Mouse (Mus musculus) midbrain, postnatal 0 days (tissue): ENCODE results near the gene Ccdc92b. TPM values are rescaled to one million over a fixed set of nuclear protein-coding genes. Genes with fewer than 3 reads are reported as not detected.

ENCODE experiments used
- ATAC-seq: fragments of 200-750 bp; cut with Nextera tagmentation; 2 replicates; pipeline ENCODE4 v1.8.0; 2017; ENCODE audit warnings: moderate number of reproducible peaks, mild to moderate bottlenecking, moderate TSS enrichment, moderate library complexity; ENCODE audit not compliant: low FRiP score
- DNase-seq: peaks from one replicate; pipeline ENCODE4 v3.0.0-alpha.2; 2015; ENCODE audit warnings: low spot score
- H3K27ac ChIP-seq: fragments of 300-500 bp; sonication (generic); 2 replicates; pipeline ENCODE4 v1.5.1; 2014; ENCODE audit warnings: low read depth, mild to moderate bottlenecking, low read length, mixed read lengths
- H3K27me3 ChIP-seq: fragments of 300-500 bp; sonication (generic); 2 replicates; pipeline ENCODE4 v1.6.1; 2014; ENCODE audit warnings: low read length, control low read depth, mixed read lengths; ENCODE audit not compliant: insufficient read depth
- H3K36me3 ChIP-seq: fragments of 300-500 bp; sonication (generic); 2 replicates; pipeline ENCODE4 v1.6.1; 2014; ENCODE audit warnings: low read length, control low read depth, mixed read lengths; ENCODE audit not compliant: insufficient read depth
- H3K4me1 ChIP-seq: fragments of 300-500 bp; sonication (generic); 2 replicates; pipeline ENCODE4 v1.6.1; 2014; ENCODE audit warnings: mild to moderate bottlenecking, control low read depth, antibody characterized with exemption, low read length, mixed read lengths; ENCODE audit not compliant: insufficient read depth
- H3K4me2 ChIP-seq: fragments of 300-500 bp; sonication (generic); 2 replicates; pipeline ENCODE4 v1.6.1; 2014; ENCODE audit warnings: low read depth, mild to moderate bottlenecking, low read length, mixed read lengths; ENCODE audit not compliant: poor library complexity, severe bottlenecking
- H3K4me3 ChIP-seq: fragments of 300-500 bp; sonication (generic); 2 replicates; pipeline ENCODE4 v1.5.1; 2014; ENCODE audit warnings: low read depth, mild to moderate bottlenecking, low read length, moderate library complexity
- H3K9ac ChIP-seq: fragments of 300-500 bp; sonication (generic); replicated peaks from 2 replicates; pipeline ENCODE4 v1.6.1; 2014; ENCODE audit warnings: mild to moderate bottlenecking, low read length, moderate library complexity, mixed read lengths; ENCODE audit not compliant: poor library complexity, severe bottlenecking
- H3K9me3 ChIP-seq: fragments of 300-500 bp; sonication (generic); 2 replicates; pipeline ENCODE4 v1.6.1; 2016; ENCODE audit warnings: low read length, control low read depth
- CTCF ChIP-seq: IDR thresholded peaks from 2 replicates; pipeline ENCODE4 v1.5.1; 2016; ENCODE audit warnings: antibody characterized with exemption, mild to moderate bottlenecking
- WGBS: fragments of 180-500 bp; shearing (Covaris S2); extraction: QIAGEN DNeasy Blood & Tissue Kit; methylation state at CpG from one replicate; pipeline ENCODE4 v1.1.7; 2014; 5-methylcytosine and 5-hydroxymethylcytosine counted together
- polyA plus RNA-seq: library from polyadenylated mRNA; unstranded; fragments of >200 nt; fragmentation: Nextera tagmentation; extraction: Ambion mirVana; gene quantifications from 2 replicates; pipeline ENCODE4 v1.2.1, GENCODE M21; 2015
- total RNA-seq: library from RNA; depleted of rRNA; stranded (reverse); fragments of >200 nt; gene quantifications from 2 replicates; pipeline ENCODE4 v1.2.3, GENCODE M21; 2014

The Ccdc92b gene
- total and polyA plus RNA-seq, 2 experiments from 2014 or later, result 3.4 to 14.6 TPM

GRCm38 (mm10) chr11:74668466-74668865 lies 49.1 kb downstream of the Ccdc92b start:
- Histone ChIP-seq H3K4me3 (no peak overlapping the region), H3K36me3 (peaks cover 65% of the 10 kb centered on the region), H3K27me3 (no peaks in the 10 kb centered on the region), H3K4me1 (no peaks in the 10 kb centered on the region), H3K9me3 (no peaks in the 10 kb centered on the region), H3K9ac (no peak overlapping the region), H3K27ac (no peak overlapping the region), H3K4me2 (no peak overlapping the region)
- WGBS, result 92% methylated on average over 5 of the region's 5 CpGs
- ATAC-seq, result no peak
- TF ChIP-seq CTCF, result no peak
- DNase-seq, result no peak

- DNase-seq, result no peak
- Histone ChIP-seq H3K9ac (no peak overlapping the region), H3K4me1 (no peaks in the 10 kb centered on the region), H3K27ac (no peak overlapping the region), H3K27me3 (no peaks in the 10 kb centered on the region), H3K4me2 (no peak overlapping the region), H3K9me3 (no peaks in the 10 kb centered on the region), H3K4me3 (no peak overlapping the region), H3K36me3 (peaks cover 60% of the 10 kb centered on the region)
- no peak for TF ChIP-seq CTCF
- ATAC-seq, result no peak
- 93% methylated on average over 2 of the region's 2 CpGs for WGBS
These were observed 49.6 kb downstream of the Ccdc92b start for GRCm38 (mm10) chr11:74668971-74669370.

GRCm38 (mm10) chr11:74670151-74670550 lies 50.7 kb downstream of the Ccdc92b start:
- Histone ChIP-seq H3K36me3 (peaks cover 55% of the 10 kb centered on the region), H3K4me3 (no peak overlapping the region), H3K4me1 (no peaks in the 10 kb centered on the region)

GRCm38 (mm10) chr11:74671013-74671412 lies 51.6 kb downstream of the Ccdc92b start:
- H3K36me3 ChIP-seq, result peaks cover 49% of the 10 kb centered on the region
- no peaks in the 10 kb centered on the region for H3K9me3 ChIP-seq
- TF ChIP-seq CTCF, result no peak
- no peak overlapping the region for H3K27ac ChIP-seq
- no peaks in the 10 kb centered on the region for H3K4me1 ChIP-seq
- no peak overlapping the region for H3K9ac ChIP-seq
- no peaks in the 10 kb centered on the region for H3K27me3 ChIP-seq
- 91% methylated on average over 1 of the region's 1 CpGs for WGBS
- no peak overlapping the region for H3K4me3 ChIP-seq
- DNase-seq (no peak), ATAC-seq (no peak)
- H3K4me2 ChIP-seq, result no peak overlapping the region

More at GRCm38 (mm10) chr11:74670151-74670550, 50.7 kb downstream of the Ccdc92b start:
- ATAC-seq, result no peak
- no peak for DNase-seq
- Histone ChIP-seq H3K4me2 (no peak overlapping the region), H3K9ac (no peak overlapping the region), H3K27me3 (no peaks in the 10 kb centered on the region), H3K9me3 (no peaks in the 10 kb centered on the region), H3K27ac (no peak overlapping the region)
- no peak for TF ChIP-seq CTCF

- DNase-seq, result no peak
- WGBS, result 91% methylated on average over 5 of the region's 5 CpGs
- ATAC-seq, result no peak
These were observed 52.4 kb downstream of the Ccdc92b start for GRCm38 (mm10) chr11:74671839-74672238.

GRCm38 (mm10) chr11:74672901-74673513 lies 53.6 kb downstream of the Ccdc92b start:
- Histone ChIP-seq H3K27me3 (no peaks in the 10 kb centered on the region), H3K27ac (no peak overlapping the region), H3K4me1 (no peaks in the 10 kb centered on the region), H3K4me3 (no peak overlapping the region), H3K36me3 (peaks cover 29% of the 10 kb centered on the region), H3K9me3 (no peaks in the 10 kb centered on the region), H3K4me2 (no peak overlapping the region), H3K9ac (no peak overlapping the region)
- DNase-seq, result no peak
- 86% methylated on average over 6 of the region's 6 CpGs for WGBS
- TF ChIP-seq CTCF, result no peak
- no peak for ATAC-seq

More at GRCm38 (mm10) chr11:74671839-74672238, 52.4 kb downstream of the Ccdc92b start:
- H3K9ac ChIP-seq, result no peak overlapping the region
- H3K4me1 ChIP-seq, result no peaks in the 10 kb centered on the region
- H3K4me3 ChIP-seq, result no peak overlapping the region
- H3K4me2 ChIP-seq, result no peak overlapping the region
- H3K9me3 ChIP-seq, result no peaks in the 10 kb centered on the region
- no peaks in the 10 kb centered on the region for H3K27me3 ChIP-seq
- H3K27ac ChIP-seq, result no peak overlapping the region
- TF ChIP-seq CTCF, result no peak
- peaks cover 41% of the 10 kb centered on the region for H3K36me3 ChIP-seq
